Mouse (Mus musculus) embryonic fibroblast, embryonic 13.5 days (primary cell): ENCODE results near the gene Zfp804a.

Experiments
- CTCF ChIP-seq: IDR thresholded peaks from 2 replicates; pipeline ENCODE4 v1.5.1; 2011; ENCODE audit warnings: mild to moderate bottlenecking, control low read depth, low read length, moderate library complexity, borderline replicate concordance; ENCODE audit not compliant: insufficient read depth
- POLR2A ChIP-seq: IDR thresholded peaks from 2 replicates; pipeline ENCODE4 v1.6.1; 2011; ENCODE audit warnings: low read depth, mild to moderate bottlenecking, control low read depth, low read length, moderate library complexity

- no peak for TF ChIP-seq CTCF
- no peak for TF ChIP-seq POLR2A
Observed at GRCm38 (mm10) chr2:82199901-82200300, 146.9 kb downstream of the Zfp804a start.
